Mouse (Mus musculus): ENCODE measurements around the gene Oas1e. TPM values are rescaled to one million over a fixed set of nuclear protein-coding genes. Genes with fewer than 3 reads are reported as not detected.

Gene Oas1e
- total and polyA plus RNA-seq, 3 experiments = not detected

DNA sequence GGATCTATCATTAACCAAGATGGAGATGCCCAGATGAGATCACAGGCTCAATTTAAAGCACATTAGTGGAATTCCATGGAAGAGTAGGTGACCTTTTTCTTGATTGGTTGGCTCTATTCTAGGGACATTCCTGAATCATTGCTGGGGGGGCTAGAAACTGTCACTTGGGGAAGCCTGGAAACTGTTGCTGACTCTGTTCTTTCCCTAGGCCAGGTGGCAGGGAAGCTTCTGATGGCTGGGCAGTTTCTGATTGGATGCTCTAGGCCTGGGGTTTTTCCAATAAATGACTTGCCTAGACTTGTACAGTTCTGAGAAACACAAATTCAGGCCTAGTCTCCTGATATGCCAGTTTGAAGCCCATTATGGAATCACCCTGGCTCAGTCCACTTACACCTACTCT is 23.7 kb upstream of the Oas1e start:
- Histone ChIP-seq H3K4me3 (ENCODE audit: control insufficient read depth in 1 of 2, insufficient read depth in 1 of 2, low read depth in 2 of 2, low read length in 2 of 2) (no peak overlapping the region), H3K9ac (ENCODE audit: control insufficient read depth, low read depth, low read length, poor library complexity, severe bottlenecking) (no peak overlapping the region), H3K27ac (ENCODE audit: control insufficient read depth, low read depth, low read length) (no peak overlapping the region), H3K27me3 (ENCODE audit: control insufficient read depth in 1 of 2, insufficient read depth in 2 of 2, low read length in 2 of 2) (no peaks in the 10 kb centered on the region), H3K79me2 (ENCODE audit: control insufficient read depth, insufficient read depth, low read length, poor library complexity) (no peaks in the 10 kb centered on the region), H3K4me1 (ENCODE audit: control insufficient read depth in 1 of 2, insufficient read depth in 2 of 2, low read length in 2 of 2) (no peaks in the 10 kb centered on the region), H3K9me3 (replicated peaks; ENCODE audit: insufficient read depth, low read length) (no peaks in the 10 kb centered on the region), H3K36me3 (ENCODE audit: control insufficient read depth in 1 of 2, insufficient read depth in 2 of 2, low read length in 2 of 2) (no peaks in the 10 kb centered on the region)
- no peak for DNase-seq (ENCODE audit: low read depth, low spot score)
- TF ChIP-seq POLR2A (IDR thresholded peaks at IDR 0.05; ENCODE audit: control insufficient read depth in 1 of 2, insufficient read depth in 1 of 2, low read depth in 1 of 2, low read length in 2 of 2, poor library complexity in 1 of 2) = no peak
- no peak for TF ChIP-seq GABPA (IDR thresholded peaks at IDR 0.05; ENCODE audit: low read depth, low read length)
- TF ChIP-seq UBTF (IDR thresholded peaks at IDR 0.05; ENCODE audit: borderline replicate concordance, insufficient read depth, low read depth, low read length) = no peak
- no peak for TF ChIP-seq SIN3A (IDR thresholded peaks at IDR 0.05; ENCODE audit: low read length)
- no peak for TF ChIP-seq ZMIZ1 (IDR thresholded peaks at IDR 0.05; ENCODE audit: low read depth, low read length)
- TF ChIP-seq GATA1 (IDR thresholded peaks at IDR 0.05; ENCODE audit: low read depth, low read length) = no peak
- no peak for TF ChIP-seq USF2 (IDR thresholded peaks at IDR 0.05; ENCODE audit: borderline replicate concordance in 1 of 2, insufficient read depth in 1 of 2, low read depth in 1 of 2, low read length in 2 of 2)
- no peak for TF ChIP-seq USF1 (IDR thresholded peaks at IDR 0.05; ENCODE audit: low read depth, low read length)

DNA sequence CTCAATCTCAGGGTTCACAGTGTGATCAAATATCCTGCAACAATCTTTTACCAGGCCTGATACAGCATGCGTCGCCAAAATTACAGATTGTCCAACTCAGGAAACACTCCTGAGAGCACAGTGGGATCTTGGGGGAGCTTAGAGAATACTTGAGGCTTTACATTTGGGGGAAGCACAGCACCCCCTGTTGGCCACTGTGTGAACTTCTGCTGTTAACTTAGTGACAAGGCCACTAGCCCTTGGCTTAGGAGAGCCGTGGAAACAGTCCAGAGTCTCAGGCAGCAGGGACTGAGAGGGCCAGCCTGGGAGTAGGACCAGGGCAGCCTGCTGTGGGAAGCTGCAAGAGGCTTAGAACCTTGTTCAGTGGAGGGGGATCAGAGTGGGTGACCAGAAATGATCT is 20.6 kb upstream of the Oas1e start:
- Histone ChIP-seq H3K9ac (ENCODE audit: control insufficient read depth, low read depth, low read length, poor library complexity, severe bottlenecking) (no peak overlapping the region), H3K27me3 (ENCODE audit: control insufficient read depth in 1 of 2, insufficient read depth in 2 of 2, low read length in 2 of 2) (no peaks in the 10 kb centered on the region), H3K9me3 (replicated peaks; ENCODE audit: insufficient read depth, low read length) (no peaks in the 10 kb centered on the region), H3K79me2 (ENCODE audit: control insufficient read depth, insufficient read depth, low read length, poor library complexity) (no peaks in the 10 kb centered on the region), H3K36me3 (ENCODE audit: control insufficient read depth in 1 of 2, insufficient read depth in 2 of 2, low read length in 2 of 2) (no peaks in the 10 kb centered on the region), H3K4me3 (ENCODE audit: control insufficient read depth in 1 of 2, insufficient read depth in 1 of 2, low read depth in 2 of 2, low read length in 2 of 2) (no peak overlapping the region), H3K27ac (ENCODE audit: control insufficient read depth, low read depth, low read length) (no peak overlapping the region), H3K4me1 (ENCODE audit: control insufficient read depth in 1 of 2, insufficient read depth in 2 of 2, low read length in 2 of 2) (peaks cover 2 to 9% of the 10 kb centered on the region in 2 experiments; a peak in 2 of 4 replicates)
- DNase-seq (ENCODE audit: low read depth, low spot score) = peak; percentile 56
- no peak for TF ChIP-seq POLR2A (IDR thresholded peaks at IDR 0.05; ENCODE audit: control insufficient read depth in 1 of 2, insufficient read depth in 1 of 2, low read depth in 1 of 2, low read length in 2 of 2, poor library complexity in 1 of 2)
- TF ChIP-seq CTCF (IDR thresholded peaks at IDR 0.05 in 2 of 3, conservative IDR thresholded peaks at IDR 0.05 in 1 of 3; ENCODE audit: control insufficient read depth in 1 of 3, insufficient read depth in 1 of 3, low read depth in 2 of 3, low read length in 3 of 3, poor library complexity in 1 of 3, severe bottlenecking in 1 of 3) = peak; percentile 66 to 72 (median 67)
- TF ChIP-seq SMC3 (IDR thresholded peaks at IDR 0.05; ENCODE audit: low read depth, low read length) = peak; percentile 27; the same call in 1 of the 2 replicates

DNA sequence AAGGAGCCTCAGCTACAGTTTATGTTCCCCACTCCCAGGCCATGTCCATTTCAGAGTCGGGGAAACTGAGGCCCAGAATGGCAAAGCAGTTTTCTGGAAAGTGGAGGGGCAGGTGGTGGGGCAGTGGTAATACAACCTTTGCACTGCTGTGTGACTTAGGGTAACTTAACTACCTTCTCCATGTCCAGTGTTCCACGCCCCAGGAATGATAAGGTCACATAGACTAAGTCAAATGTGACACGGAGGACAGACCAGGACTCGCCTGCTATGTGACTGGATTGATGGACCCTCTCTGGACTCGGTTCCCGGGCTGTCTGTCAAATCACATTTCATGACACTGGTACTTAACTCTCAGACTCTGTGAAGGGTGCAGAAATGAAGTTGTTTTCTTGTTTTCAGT is 17.7 kb upstream of the Oas1e start:
- Histone ChIP-seq H3K79me2 (ENCODE audit: control insufficient read depth, insufficient read depth, low read length, poor library complexity) (no peaks in the 10 kb centered on the region), H3K4me1 (ENCODE audit: control insufficient read depth in 1 of 2, insufficient read depth in 2 of 2, low read length in 2 of 2) (peaks cover 2 to 9% of the 10 kb centered on the region in 2 experiments; a peak in 2 of 4 replicates), H3K4me3 (ENCODE audit: control insufficient read depth in 1 of 2, insufficient read depth in 1 of 2, low read depth in 2 of 2, low read length in 2 of 2) (peak overlapping the region; percentile 76 to 78), H3K27me3 (ENCODE audit: control insufficient read depth in 1 of 2, insufficient read depth in 2 of 2, low read length in 2 of 2) (no peaks in the 10 kb centered on the region), H3K36me3 (ENCODE audit: control insufficient read depth in 1 of 2, insufficient read depth in 2 of 2, low read length in 2 of 2) (no peaks in the 10 kb centered on the region), H3K9ac (ENCODE audit: control insufficient read depth, low read depth, low read length, poor library complexity, severe bottlenecking) (peak overlapping the region; percentile 66), H3K27ac (ENCODE audit: control insufficient read depth, low read depth, low read length) (no peak overlapping the region), H3K9me3 (replicated peaks; ENCODE audit: insufficient read depth, low read length) (no peaks in the 10 kb centered on the region)
- TF ChIP-seq USF1 (IDR thresholded peaks at IDR 0.05; ENCODE audit: low read depth, low read length) (no peak), TCF12 (IDR thresholded peaks at IDR 0.05; ENCODE audit: low read depth, low read length) (no peak), POLR2AphosphoS2 (IDR thresholded peaks at IDR 0.05; ENCODE audit: low read length) (no peak), ZMIZ1 (IDR thresholded peaks at IDR 0.05; ENCODE audit: low read depth, low read length) (no peak), ELF1 (IDR thresholded peaks at IDR 0.05; ENCODE audit: low read depth, low read length) (no peak), GATA1 (IDR thresholded peaks at IDR 0.05; ENCODE audit: low read depth, low read length) (no peak), USF2 (IDR thresholded peaks at IDR 0.05; ENCODE audit: borderline replicate concordance in 1 of 2, insufficient read depth in 1 of 2, low read depth in 1 of 2, low read length in 2 of 2) (no peak)
- no peak for DNase-seq (ENCODE audit: low read depth, low spot score)
